Mouse (Mus musculus): ENCODE data around the gene Rsph3a. TPM values are rescaled to one million over a fixed set of nuclear protein-coding genes. Genes with fewer than 3 reads are reported as not detected.

Gene Rsph3a
- polyA plus RNA-seq, 1 experiment from 2014 or later: 68.0 TPM

GRCm38 (mm10) chr17:7905936-7906685 lies 39.3 kb upstream of the Rsph3a start:
- H3K9me3 ChIP-seq (ENCODE audit: control insufficient read depth, low read length): no peaks in the 10 kb centered on the region
- H3K4me2 ChIP-seq (ENCODE audit: low read length): no peak overlapping the region
- no peak for ATAC-seq
- H3K4me3 ChIP-seq (replicated peaks; ENCODE audit: low read length): no peak overlapping the region
- no peak overlapping the region for H3K9ac ChIP-seq (replicated peaks; ENCODE audit: low read depth, low read length)
- H3K27me3 ChIP-seq (replicated peaks; ENCODE audit: control insufficient read depth, insufficient read depth, low read length): no peaks in the 10 kb centered on the region
- peaks cover 5% of the 10 kb centered on the region for H3K4me1 ChIP-seq (replicated peaks; ENCODE audit: control insufficient read depth, insufficient read depth, low read length)
- no peaks in the 10 kb centered on the region for H3K36me3 ChIP-seq (ENCODE audit: control insufficient read depth, insufficient read depth)
- 33% methylated on average over 4 of the region's 4 CpGs for WGBS
- H3K27ac ChIP-seq (ENCODE audit: low read length): no peak overlapping the region

- H3K27me3 ChIP-seq (replicated peaks; ENCODE audit: control insufficient read depth, insufficient read depth, low read length): no peaks in the 10 kb centered on the region
- WGBS: 77% methylated on average over 2 of the region's 2 CpGs
Observed at GRCm38 (mm10) chr17:7914596-7915227, 30.7 kb upstream of the Rsph3a start.

GRCm38 (mm10) chr17:7915791-7916190 lies 29.6 kb upstream of the Rsph3a start:
- no peak for ATAC-seq
- no peaks in the 10 kb centered on the region for H3K9me3 ChIP-seq (ENCODE audit: control insufficient read depth, low read length)
- H3K4me1 ChIP-seq (replicated peaks; ENCODE audit: control insufficient read depth, insufficient read depth, low read length): no peaks in the 10 kb centered on the region
- no peak overlapping the region for H3K9ac ChIP-seq (replicated peaks; ENCODE audit: low read depth, low read length)
- no peak overlapping the region for H3K4me3 ChIP-seq (replicated peaks; ENCODE audit: low read length)
- H3K27ac ChIP-seq (ENCODE audit: low read length): no peak overlapping the region
- no peaks in the 10 kb centered on the region for H3K27me3 ChIP-seq (replicated peaks; ENCODE audit: control insufficient read depth, insufficient read depth, low read length)
- 81% methylated on average over 9 of the region's 9 CpGs for WGBS
- H3K4me2 ChIP-seq (ENCODE audit: low read length): no peak overlapping the region
- H3K36me3 ChIP-seq (ENCODE audit: control insufficient read depth, insufficient read depth): no peaks in the 10 kb centered on the region

More at GRCm38 (mm10) chr17:7914596-7915227, 30.7 kb upstream of the Rsph3a start:
- Histone ChIP-seq H3K9ac (replicated peaks; ENCODE audit: low read depth, low read length) (no peak overlapping the region), H3K4me3 (replicated peaks; ENCODE audit: low read length) (no peak overlapping the region), H3K4me1 (replicated peaks; ENCODE audit: control insufficient read depth, insufficient read depth, low read length) (no peaks in the 10 kb centered on the region), H3K9me3 (ENCODE audit: control insufficient read depth, low read length) (no peaks in the 10 kb centered on the region), H3K4me2 (ENCODE audit: low read length) (no peak overlapping the region), H3K36me3 (ENCODE audit: control insufficient read depth, insufficient read depth) (no peaks in the 10 kb centered on the region), H3K27ac (ENCODE audit: low read length) (no peak overlapping the region)
- no peak for ATAC-seq

GRCm38 (mm10) chr17:7916782-7917574 lies 28.4 kb upstream of the Rsph3a start:
- no peaks in the 10 kb centered on the region for H3K4me1 ChIP-seq (replicated peaks; ENCODE audit: control insufficient read depth, insufficient read depth, low read length)
- WGBS: 85% methylated on average over 12 of the region's 12 CpGs
- H3K27me3 ChIP-seq (replicated peaks; ENCODE audit: control insufficient read depth, insufficient read depth, low read length): no peaks in the 10 kb centered on the region
- ATAC-seq: no peak
- no peak overlapping the region for H3K27ac ChIP-seq (ENCODE audit: low read length)
- H3K9ac ChIP-seq (replicated peaks; ENCODE audit: low read depth, low read length): no peak overlapping the region
- no peaks in the 10 kb centered on the region for H3K9me3 ChIP-seq (ENCODE audit: control insufficient read depth, low read length)
- no peaks in the 10 kb centered on the region for H3K36me3 ChIP-seq (ENCODE audit: control insufficient read depth, insufficient read depth)
- no peak overlapping the region for H3K4me2 ChIP-seq (ENCODE audit: low read length)
- no peak overlapping the region for H3K4me3 ChIP-seq (replicated peaks; ENCODE audit: low read length)

GRCm38 (mm10) chr17:7918355-7918754 lies 27.1 kb upstream of the Rsph3a start:
- H3K4me2 ChIP-seq (ENCODE audit: low read length): no peak overlapping the region
- H3K36me3 ChIP-seq (ENCODE audit: control insufficient read depth, insufficient read depth): no peaks in the 10 kb centered on the region
- H3K27ac ChIP-seq (ENCODE audit: low read length): no peak overlapping the region
- ATAC-seq: no peak
- H3K27me3 ChIP-seq (replicated peaks; ENCODE audit: control insufficient read depth, insufficient read depth, low read length): no peaks in the 10 kb centered on the region
- H3K9me3 ChIP-seq (ENCODE audit: control insufficient read depth, low read length): no peaks in the 10 kb centered on the region
- no peak overlapping the region for H3K9ac ChIP-seq (replicated peaks; ENCODE audit: low read depth, low read length)
- H3K4me3 ChIP-seq (replicated peaks; ENCODE audit: low read length): no peak overlapping the region
- H3K4me1 ChIP-seq (replicated peaks; ENCODE audit: control insufficient read depth, insufficient read depth, low read length): no peaks in the 10 kb centered on the region
- WGBS: 55% methylated on average over 2 of the region's 2 CpGs

- WGBS: 86% methylated on average over 2 of the region's 2 CpGs
Observed at GRCm38 (mm10) chr17:7919209-7919608, 26.2 kb upstream of the Rsph3a start.

GRCm38 (mm10) chr17:7922564-7922963 lies 22.9 kb upstream of the Rsph3a start:
- H3K9ac ChIP-seq (replicated peaks; ENCODE audit: low read depth, low read length): no peak overlapping the region
- no peak overlapping the region for H3K4me2 ChIP-seq (ENCODE audit: low read length)
- no peak for ATAC-seq
- no peaks in the 10 kb centered on the region for H3K9me3 ChIP-seq (ENCODE audit: control insufficient read depth, low read length)
- no peak overlapping the region for H3K27ac ChIP-seq (ENCODE audit: low read length)
- no peaks in the 10 kb centered on the region for H3K36me3 ChIP-seq (ENCODE audit: control insufficient read depth, insufficient read depth)
- no peaks in the 10 kb centered on the region for H3K4me1 ChIP-seq (replicated peaks; ENCODE audit: control insufficient read depth, insufficient read depth, low read length)
- no peak overlapping the region for H3K4me3 ChIP-seq (replicated peaks; ENCODE audit: low read length)
- WGBS: 91% methylated on average over 5 of the region's 5 CpGs
- H3K27me3 ChIP-seq (replicated peaks; ENCODE audit: control insufficient read depth, insufficient read depth, low read length): no peaks in the 10 kb centered on the region

More at GRCm38 (mm10) chr17:7919209-7919608, 26.2 kb upstream of the Rsph3a start:
- H3K36me3 ChIP-seq (ENCODE audit: control insufficient read depth, insufficient read depth): no peaks in the 10 kb centered on the region
- H3K4me1 ChIP-seq (replicated peaks; ENCODE audit: control insufficient read depth, insufficient read depth, low read length): no peaks in the 10 kb centered on the region
- H3K9me3 ChIP-seq (ENCODE audit: control insufficient read depth, low read length): no peaks in the 10 kb centered on the region
- no peak overlapping the region for H3K9ac ChIP-seq (replicated peaks; ENCODE audit: low read depth, low read length)
- no peak for ATAC-seq
- no peak overlapping the region for H3K4me3 ChIP-seq (replicated peaks; ENCODE audit: low read length)
- no peak overlapping the region for H3K27ac ChIP-seq (ENCODE audit: low read length)
- H3K4me2 ChIP-seq (ENCODE audit: low read length): no peak overlapping the region
- no peaks in the 10 kb centered on the region for H3K27me3 ChIP-seq (replicated peaks; ENCODE audit: control insufficient read depth, insufficient read depth, low read length)

- Histone ChIP-seq H3K4me3 (replicated peaks; ENCODE audit: low read length) (no peak overlapping the region), H3K9me3 (ENCODE audit: control insufficient read depth, low read length) (no peaks in the 10 kb centered on the region), H3K9ac (replicated peaks; ENCODE audit: low read depth, low read length) (no peak overlapping the region), H3K27ac (ENCODE audit: low read length) (no peak overlapping the region), H3K4me2 (ENCODE audit: low read length) (no peak overlapping the region), H3K27me3 (replicated peaks; ENCODE audit: control insufficient read depth, insufficient read depth, low read length) (no peaks in the 10 kb centered on the region), H3K4me1 (replicated peaks; ENCODE audit: control insufficient read depth, insufficient read depth, low read length) (no peaks in the 10 kb centered on the region), H3K36me3 (ENCODE audit: control insufficient read depth, insufficient read depth) (no peaks in the 10 kb centered on the region)
- no peak for ATAC-seq
- WGBS: 91% methylated on average over 13 of the region's 13 CpGs
Observed at GRCm38 (mm10) chr17:7924185-7924725, 21.2 kb upstream of the Rsph3a start.

Measured in forebrain, embryonic 16.5 days (tissue).